12 mouse cellular contexts compared by ENCODE assay signal in genomic region chr16:34657983-34658382, GRCm38 (mm10). TPM values are rescaled to one million over a fixed set of nuclear protein-coding genes. Genes with fewer than 3 reads are reported as not detected.
DNase-seq lines count a peak whose midpoint lies in the region; ATAC-seq and TF ChIP-seq lines count a peak whose summit lies in the region.
"Had no signal": no experiment of that assay in that cellular context is flagged by ENCODE, and none has a peak within 500 bp of the region (broad histone marks: within the 10 kb centered on the region; RNA-seq: fewer than 3 reads in every experiment).

No protein-coding gene starts in this region.

- peak overlapping the region; percentile 51 for H3K4me2 ChIP-seq in forebrain, embryonic 11.5 days (ENCODE audit: low read depth, low read length, severe bottlenecking)
- peak overlapping the region; percentile 63 for H3K4me2 ChIP-seq in intestine, embryonic 16.5 days (ENCODE audit: low read depth, low read length)
- H3K4me2 ChIP-seq in midbrain, postnatal 0 days (ENCODE audit: low read depth, low read length, poor library complexity, severe bottlenecking) = peak overlapping the region; percentile 49

- intact Hi-C loops in left cerebral cortex, adult 2 months (cut with DNase I) = no loop called here

- H3K27ac ChIP-seq in left cerebral cortex, adult 2 months = peak overlapping the region; percentile 47; the same call in 1 of the 2 replicates
- H3K27ac ChIP-seq in forebrain, embryonic 11.5 days (ENCODE audit: low read depth, low read length) = no peak overlapping the region
- no peak overlapping the region for H3K27ac ChIP-seq in intestine, embryonic 16.5 days (ENCODE audit: low read length)
- no peak overlapping the region for H3K27ac ChIP-seq in midbrain, postnatal 0 days (ENCODE audit: low read depth, low read length)

- 0 out of 2 replicates have a peak, but pooled peaks cover 2% of the 10 kb centered on the region for H3K27me3 ChIP-seq in forebrain, embryonic 11.5 days (ENCODE audit: control insufficient read depth, insufficient read depth, low read length)
- H3K27me3 ChIP-seq in intestine, embryonic 16.5 days (replicated peaks; ENCODE audit: control insufficient read depth, insufficient read depth, low read length) = no peaks in the 10 kb centered on the region
- H3K27me3 ChIP-seq in midbrain, postnatal 0 days (ENCODE audit: insufficient read depth, low read length) = no peaks in the 10 kb centered on the region

- 0 out of 2 replicates have a peak, but pooled peaks cover 5% of the 10 kb centered on the region for H3K4me1 ChIP-seq in forebrain, embryonic 11.5 days (replicated peaks; ENCODE audit: control insufficient read depth, insufficient read depth, low read length)
- peaks cover 3% of the 10 kb centered on the region; the same call in 1 of the 2 replicates for H3K4me1 ChIP-seq in intestine, embryonic 16.5 days (ENCODE audit: control insufficient read depth, insufficient read depth, low read length)
- peaks cover 3% of the 10 kb centered on the region; the same call in 1 of the 2 replicates for H3K4me1 ChIP-seq in midbrain, postnatal 0 days (ENCODE audit: insufficient read depth, low read length)

- H3K36me3 ChIP-seq in forebrain, embryonic 11.5 days (ENCODE audit: control insufficient read depth, insufficient read depth, low read length) = no peaks in the 10 kb centered on the region
- H3K36me3 ChIP-seq in intestine, embryonic 16.5 days (ENCODE audit: control insufficient read depth, insufficient read depth, low read length) = no peaks in the 10 kb centered on the region
- H3K36me3 ChIP-seq in midbrain, postnatal 0 days (ENCODE audit: insufficient read depth, low read length) = no peaks in the 10 kb centered on the region

- H3K9me3 ChIP-seq in forebrain, embryonic 11.5 days (ENCODE audit: control insufficient read depth, low read length) = no peaks in the 10 kb centered on the region
- H3K9me3 ChIP-seq in intestine, embryonic 16.5 days (ENCODE audit: control insufficient read depth, low read length) = no peaks in the 10 kb centered on the region
- no peaks in the 10 kb centered on the region for H3K9me3 ChIP-seq in midbrain, postnatal 0 days (ENCODE audit: low read length)

- peak overlapping the region; percentile 38 for H3K4me3 ChIP-seq in left cerebral cortex, adult 2 months
- H3K4me3 ChIP-seq in forebrain, embryonic 11.5 days (ENCODE audit: low read depth, low read length) = peak overlapping the region; percentile 21
- peak overlapping the region; percentile 42 for H3K4me3 ChIP-seq in intestine, embryonic 16.5 days (ENCODE audit: low read length)
- H3K4me3 ChIP-seq in midbrain, postnatal 0 days (ENCODE audit: low read depth, low read length) = peak overlapping the region; percentile 28

- no peak for TF ChIP-seq CTCF in left cerebral cortex, adult 2 months (IDR thresholded peaks at IDR 0.05)
- TF ChIP-seq CTCF in midbrain, postnatal 0 days (IDR thresholded peaks at IDR 0.05) = no peak

- peak overlapping the region; percentile 37 for H3K9ac ChIP-seq in forebrain, embryonic 11.5 days (ENCODE audit: low read length)
- peak overlapping the region; percentile 29; the same call in 1 of the 2 replicates for H3K9ac ChIP-seq in intestine, embryonic 16.5 days (ENCODE audit: low read depth, low read length)
- no peak overlapping the region for H3K9ac ChIP-seq in midbrain, postnatal 0 days (replicated peaks; ENCODE audit: low read length, poor library complexity, severe bottlenecking)

- DNase-seq in left cerebral cortex, adult 2 months (ENCODE audit: extremely low spot score in 1 of 2, low spot score in 2 of 2) = no peak
- no peak for DNase-seq in left cerebral cortex, adult 8-10 months (ENCODE audit: low spot score in 2 of 2)
- no peak for DNase-seq in forebrain, embryonic 11.5 days (ENCODE audit: low spot score)
- no peak for DNase-seq in midbrain, postnatal 0 days (ENCODE audit: low spot score)
- DNase-seq in layer of hippocampus, adult 18-20 months (ENCODE audit: low spot score in 2 of 2) = no peak
- DNase-seq in spleen, postnatal 4 days (ENCODE audit: low spot score in 2 of 2) = no peak
- no peak for DNase-seq in adipocyte (ENCODE audit: low spot score)
- DNase-seq: heart, adult 11 months; lung, postnatal 14 days; right cerebral cortex, postnatal 25 days had no signal

- ATAC-seq in forebrain, embryonic 11.5 days (replicated peaks; ENCODE audit: low FRiP score) = no peak
- no peak for ATAC-seq in intestine, embryonic 16.5 days
- no peak for ATAC-seq in midbrain, postnatal 0 days (ENCODE audit: low FRiP score)
- ATAC-seq: Patski had no signal

- WGBS in forebrain, embryonic 11.5 days = 30% methylated on average over 5 of the region's 5 CpGs
- 30% methylated on average over 5 of the region's 5 CpGs for WGBS in intestine, embryonic 16.5 days
- WGBS in midbrain, postnatal 0 days = 20% methylated on average over 5 of the region's 5 CpGs

RNA-seq across cellular contexts. Expression of gene Ropn1, which starts 8.3 kb away (rescaled TPM):
- not detected for total RNA-seq in left cerebral cortex, adult 2 months (2021)
- total RNA-seq in left cerebral cortex, adult 8-10 months (2022) = not detected
- polyA plus RNA-seq in forebrain, embryonic 11.5 days (2014; fragmentation: Nextera tagmentation; extraction: Ambion mirVana) = not detected in 2 replicates
- polyA plus RNA-seq in intestine, embryonic 16.5 days (2015; fragmentation: Nextera tagmentation; extraction: Ambion mirVana) = not detected in 2 replicates
- total RNA-seq in midbrain, postnatal 0 days (2014; rRNA removed) = not detected in 2 replicates
- 0.20 TPM in 1 of 2 replicates, not detected in the other for polyA plus RNA-seq in midbrain, postnatal 0 days (2015; fragmentation: Nextera tagmentation; extraction: Ambion mirVana)
- total RNA-seq in layer of hippocampus, adult 18-20 months (2021) = not detected
- polyA plus RNA-seq: Patski had no signal

RNA-seq across cellular contexts. Expression of gene Ccdc14, which starts 32.4 kb away (rescaled TPM):
- 1 to 10 TPM; 2.1 to 3.4 TPM for total RNA-seq in left cerebral cortex, adult 2 months (2021)
- total RNA-seq in left cerebral cortex, adult 8-10 months (2022) = 1 to 10 TPM; 3.1 to 4.3 (median 4.0) TPM
- 11.1 and 13.3 TPM in 2 replicates for polyA plus RNA-seq in forebrain, embryonic 11.5 days (2014; fragmentation: Nextera tagmentation; extraction: Ambion mirVana)
- polyA plus RNA-seq in intestine, embryonic 16.5 days (2015; fragmentation: Nextera tagmentation; extraction: Ambion mirVana) = 4.2 and 4.5 TPM in 2 replicates
- total RNA-seq in midbrain, postnatal 0 days (2014; rRNA removed) = 2.9 and 5.6 TPM in 2 replicates
- 1.8 and 2.2 TPM in 2 replicates for polyA plus RNA-seq in midbrain, postnatal 0 days (2015; fragmentation: Nextera tagmentation; extraction: Ambion mirVana)
- 1 to 10 TPM; 2.2 to 2.7 TPM for total RNA-seq in layer of hippocampus, adult 18-20 months (2021)
